10 mouse cellular contexts compared by ENCODE assay signal in the genomic region with DNA sequence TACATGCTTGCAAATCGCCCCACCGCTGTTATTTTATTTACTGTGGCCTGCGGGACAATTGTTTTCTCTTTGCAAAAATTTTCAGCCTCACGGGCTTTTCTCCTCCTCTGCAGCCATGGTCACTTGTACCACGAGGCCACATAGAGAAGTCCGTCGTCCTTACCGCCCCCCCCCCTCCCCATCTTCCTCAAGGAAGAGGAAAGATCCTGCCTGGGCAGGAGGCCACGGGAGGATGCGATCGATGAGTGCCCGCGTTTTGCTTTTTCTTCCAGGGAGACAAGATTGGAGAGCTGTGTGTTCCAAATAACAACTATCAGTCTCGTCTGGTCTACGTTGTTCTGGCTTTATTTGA. TPM values are rescaled to one million over a fixed set of nuclear protein-coding genes. Genes with fewer than 3 reads are reported as not detected.
A peak's percentile ranks its signal among the peaks of the same experiment; 100 is the strongest.
DNase-seq lines count a peak whose midpoint lies in the region; ATAC-seq and TF ChIP-seq lines count a peak whose summit lies in the region.
"Had no signal": no experiment of that assay in that cellular context is flagged by ENCODE, and none has a peak within 500 bp of the region (broad histone marks: within the 10 kb centered on the region; RNA-seq: fewer than 3 reads in every experiment).

No protein-coding gene starts in this region.

- TF ChIP-seq EP300 in heart, postnatal 0 days (IDR thresholded peaks at IDR 0.05; ENCODE audit: low read depth): no peak

- no peaks in the 10 kb centered on the region for H3K36me3 ChIP-seq in heart, postnatal 0 days (replicated peaks; ENCODE audit: control insufficient read depth, insufficient read depth, low read length)
- no peaks in the 10 kb centered on the region for H3K36me3 ChIP-seq in embryonic facial prominence, embryonic 12.5 days
- H3K36me3 ChIP-seq in hindbrain, embryonic 12.5 days: no peaks in the 10 kb centered on the region
- no peaks in the 10 kb centered on the region for H3K36me3 ChIP-seq in midbrain, embryonic 12.5 days

- H3K27ac ChIP-seq in heart, postnatal 0 days (ENCODE audit: low read depth): no peak overlapping the region
- H3K27ac ChIP-seq in embryonic facial prominence, embryonic 12.5 days: no peak overlapping the region
- H3K27ac ChIP-seq in hindbrain, embryonic 12.5 days: peak overlapping the region; percentile 64; the same call in 1 of the 2 replicates
- H3K27ac ChIP-seq in midbrain, embryonic 12.5 days (replicated peaks): peak overlapping the region; percentile 58

- WGBS in heart, postnatal 0 days: 19% methylated on average over 15 of the region's 15 CpGs
- WGBS in embryonic facial prominence, embryonic 12.5 days: 9% methylated on average over 15 of the region's 15 CpGs
- 9% methylated on average over 14 of the region's 15 CpGs for WGBS in hindbrain, embryonic 12.5 days
- WGBS in midbrain, embryonic 12.5 days: 9% methylated on average over 15 of the region's 15 CpGs

- ATAC-seq in heart, postnatal 0 days (ENCODE audit: insufficient read depth, low read depth): no peak
- ATAC-seq in embryonic facial prominence, embryonic 12.5 days (ENCODE audit: insufficient number of reproducible peaks, insufficient read depth, low FRiP score, low TSS enrichment): no peak
- peak; percentile 63 for ATAC-seq in hindbrain, embryonic 12.5 days (ENCODE audit: low FRiP score)
- peak; percentile 73 for ATAC-seq in midbrain, embryonic 12.5 days (ENCODE audit: low FRiP score, low read depth)

- H3K4me1 ChIP-seq in heart, postnatal 0 days (ENCODE audit: control insufficient read depth, insufficient read depth): peaks cover 9% of the 10 kb centered on the region; the same call in 1 of the 2 replicates
- H3K4me1 ChIP-seq in embryonic facial prominence, embryonic 12.5 days: peaks cover 8% of the 10 kb centered on the region; the same call in 1 of the 2 replicates
- H3K4me1 ChIP-seq in hindbrain, embryonic 12.5 days: peaks cover 12% of the 10 kb centered on the region
- H3K4me1 ChIP-seq in midbrain, embryonic 12.5 days: peaks cover 13% of the 10 kb centered on the region

- no peak for DNase-seq in heart, postnatal 0 days (ENCODE audit: low spot score)
- no peak for DNase-seq in heart, postnatal 10 days
- no peak for DNase-seq in thymus, postnatal 36 days
- DNase-seq in B cell, adult 2 months: no peak
- DNase-seq in thymus, postnatal 0 days (ENCODE audit: low spot score): no peak

- no peaks in the 10 kb centered on the region for H3K27me3 ChIP-seq in heart, postnatal 0 days (ENCODE audit: control insufficient read depth, insufficient read depth, low read length)
- no peaks in the 10 kb centered on the region for H3K27me3 ChIP-seq in embryonic facial prominence, embryonic 12.5 days
- H3K27me3 ChIP-seq in hindbrain, embryonic 12.5 days: no peaks in the 10 kb centered on the region
- H3K27me3 ChIP-seq in midbrain, embryonic 12.5 days: no peaks in the 10 kb centered on the region

- intact Hi-C loops in heart, postnatal 10 days (cut with DNase I): no loop called here

- no peak for TF ChIP-seq CTCF in heart, postnatal 0 days (IDR thresholded peaks at IDR 0.05; ENCODE audit: low read depth)

- peak overlapping the region; percentile 37; the same call in 1 of the 2 replicates for H3K9ac ChIP-seq in heart, postnatal 0 days (replicated peaks; ENCODE audit: low read depth, low read length)
- peak overlapping the region; percentile 20 for H3K9ac ChIP-seq in embryonic facial prominence, embryonic 12.5 days
- H3K9ac ChIP-seq in hindbrain, embryonic 12.5 days: peak overlapping the region; percentile 23; the same call in 1 of the 2 replicates
- peak overlapping the region; percentile 58 for H3K9ac ChIP-seq in midbrain, embryonic 12.5 days (replicated peaks)

- H3K9me3 ChIP-seq in heart, postnatal 0 days (replicated peaks; ENCODE audit: control insufficient read depth, low read length): no peaks in the 10 kb centered on the region
- H3K9me3 ChIP-seq in embryonic facial prominence, embryonic 12.5 days: no peaks in the 10 kb centered on the region
- no peaks in the 10 kb centered on the region for H3K9me3 ChIP-seq in hindbrain, embryonic 12.5 days (replicated peaks)
- no peaks in the 10 kb centered on the region for H3K9me3 ChIP-seq in midbrain, embryonic 12.5 days

- H3K4me2 ChIP-seq in heart, postnatal 0 days (ENCODE audit: low read depth, low read length): peak overlapping the region; percentile 75
- peak overlapping the region; percentile 47 for H3K4me2 ChIP-seq in embryonic facial prominence, embryonic 12.5 days (replicated peaks)
- H3K4me2 ChIP-seq in hindbrain, embryonic 12.5 days (replicated peaks): peak overlapping the region; percentile 55
- peak overlapping the region; percentile 53 for H3K4me2 ChIP-seq in midbrain, embryonic 12.5 days (replicated peaks)

- H3K4me3 ChIP-seq in heart, postnatal 0 days (ENCODE audit: low read depth, low read length): peak overlapping the region; percentile 37
- peak overlapping the region; percentile 23 for H3K4me3 ChIP-seq in embryonic facial prominence, embryonic 12.5 days
- H3K4me3 ChIP-seq in hindbrain, embryonic 12.5 days: peak overlapping the region; percentile 24
- peak overlapping the region; percentile 31 for H3K4me3 ChIP-seq in midbrain, embryonic 12.5 days
- H3K4me3 ChIP-seq: erythroblast, embryonic 14.5 days had no signal

RNA-seq across cellular contexts. Expression of a gene that starts 42.2 kb away (rescaled TPM):
- total RNA-seq in heart, postnatal 0 days (2014; rRNA removed; ENCODE audit: low replicate concordance): 1.1 TPM in 1 of 2 replicates, not detected in the other
- polyA plus RNA-seq in heart, postnatal 0 days (2015; fragmentation: Nextera tagmentation; extraction: Ambion mirVana): 0.11 TPM in 1 of 2 replicates, not detected in the other
- under 1 TPM in 1 of 2 experiments, not detected in 1; 0.17 TPM for total RNA-seq in heart, postnatal 10 days (2021)
- 11.4 and 13.5 TPM in 2 replicates for polyA plus RNA-seq in embryonic facial prominence, embryonic 12.5 days (2016; fragmentation: Nextera tagmentation; extraction: Ambion mirVana)
- 37.3 and 39.5 TPM in 2 replicates for polyA plus RNA-seq in hindbrain, embryonic 12.5 days (2016; fragmentation: Nextera tagmentation; extraction: Ambion mirVana)
- polyA plus RNA-seq in midbrain, embryonic 12.5 days (2016; fragmentation: Nextera tagmentation; extraction: Ambion mirVana): 49.5 and 61.1 TPM in 2 replicates
- polyA plus RNA-seq in thymus, postnatal 0 days (2015; fragmentation: Nextera tagmentation; extraction: Ambion mirVana): 0.23 TPM in 1 of 2 replicates, not detected in the other
- polyA plus RNA-seq: erythroblast, embryonic 14.5 days; small intestine, adult 2 months had no signal

Comparison
In these comparisons a context has a peak if more than half of its experiments do, and no peak if none do; other contexts are left out.
1. ATAC-seq: peak in hindbrain, embryonic 12.5 days (single experiment) and midbrain, embryonic 12.5 days (single experiment); none in heart, postnatal 0 days (single experiment) and embryonic facial prominence, embryonic 12.5 days (single experiment).
2. H3K27ac ChIP-seq: peak in hindbrain, embryonic 12.5 days (single experiment) and midbrain, embryonic 12.5 days (single experiment); none in heart, postnatal 0 days (single experiment) and embryonic facial prominence, embryonic 12.5 days (single experiment).
3. RNA of a gene that starts 42.2 kb away (polyA plus RNA-seq): 49.5 to 61.1 TPM in midbrain, embryonic 12.5 days, 37.3 to 39.5 TPM in hindbrain, embryonic 12.5 days and 11.4 to 13.5 TPM in embryonic facial prominence, embryonic 12.5 days; 0.23 TPM in thymus, postnatal 0 days and 0.11 TPM in heart, postnatal 0 days; every median in the first group is over 10 times any median in the second.
4. Peak in every context shown above with its lines, with median percentiles within 50 percentile points of each other: H3K4me2 ChIP-seq, H3K4me3 ChIP-seq and H3K9ac ChIP-seq.